Mouse (Mus musculus): ENCODE measurements around the gene Myh9.
"Not testable (repeated sequence)": the region's sequence is repeated elsewhere in the genome, so short reads cannot be mapped to it uniquely, and the experiment has no call there.

Myh9 gene

DNA sequence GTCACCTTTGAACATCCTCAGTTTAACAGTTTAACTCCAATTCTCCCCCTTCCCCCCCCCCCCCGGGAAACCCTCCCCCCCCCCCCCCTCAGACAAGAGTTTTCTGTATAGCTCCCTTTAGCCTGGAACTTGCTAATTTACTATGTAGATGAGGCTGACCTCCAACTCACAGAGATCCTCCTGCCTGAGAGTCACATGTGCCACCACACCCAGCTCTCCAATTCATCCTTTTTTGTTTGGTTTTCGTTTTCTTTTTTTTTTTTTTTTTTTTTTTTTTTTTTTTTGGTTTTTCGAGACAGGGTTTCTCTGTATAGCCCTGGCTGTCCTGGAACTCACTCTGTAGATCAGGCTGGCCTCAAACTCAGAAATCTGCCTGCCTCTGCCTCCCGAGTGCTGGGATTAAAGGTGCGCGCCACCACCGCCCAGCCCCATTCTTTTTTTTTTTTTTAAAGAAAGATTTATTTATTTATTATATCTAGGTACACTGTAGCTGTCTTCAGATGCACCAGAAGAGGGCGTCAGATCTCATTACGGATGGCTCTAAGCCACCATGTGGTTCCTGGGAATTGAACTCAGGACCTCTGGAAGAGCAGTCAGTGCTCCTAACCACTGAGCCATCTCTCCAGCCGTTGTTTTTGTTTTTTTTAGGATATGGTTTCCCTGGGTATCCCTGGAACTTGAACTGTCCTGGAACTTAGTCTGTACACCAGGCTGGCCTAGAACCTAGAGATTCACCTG, 25.4 kb upstream of the Myh9 start:
- not testable (repeated sequence) for DNase-seq (ENCODE audit: low spot score in 2 of 2)

GRCm38 (mm10) chr15:77866583-77867220, 24.7 kb upstream of the Myh9 start:
- no peak for DNase-seq (ENCODE audit: low spot score in 2 of 2)

DNA sequence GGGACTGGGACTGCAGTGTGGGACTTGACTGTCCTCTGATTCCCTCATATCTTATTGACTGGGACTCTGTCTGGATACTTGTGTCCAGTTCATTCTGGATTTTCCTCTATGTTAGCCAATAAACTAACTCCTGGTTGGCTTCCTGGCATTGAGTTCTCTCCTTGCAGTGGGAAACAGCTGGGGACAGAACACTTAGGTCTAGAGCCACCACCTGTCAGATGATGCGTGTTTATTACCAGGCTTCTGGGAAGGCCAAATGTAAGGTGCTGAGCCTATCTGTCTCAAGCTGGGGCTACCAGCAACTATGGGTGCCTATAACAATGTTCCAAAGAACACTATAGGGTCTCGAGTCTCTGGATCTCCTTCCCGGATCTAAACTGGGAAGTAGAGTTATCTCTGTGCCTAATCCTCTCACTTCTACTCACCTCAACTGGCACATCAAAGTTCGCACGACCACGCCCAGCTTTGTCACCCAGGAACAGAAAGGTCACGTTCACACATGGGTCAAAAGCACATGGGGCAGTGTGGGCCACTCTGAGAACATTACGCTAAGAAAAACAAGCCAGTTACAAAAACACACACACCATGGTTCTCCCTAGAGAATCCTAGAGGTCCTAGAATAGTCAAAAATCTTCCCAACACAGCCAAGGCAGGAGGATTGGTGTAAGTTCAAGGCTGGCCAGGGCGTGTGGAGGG, 22.2 kb upstream of the Myh9 start:
- DNase-seq (ENCODE audit: low spot score in 2 of 2), result no peak

GRCm38 (mm10) chr15:77862991-77863972, 21.3 kb upstream of the Myh9 start:
- no peak for DNase-seq (ENCODE audit: low spot score in 2 of 2)

DNA sequence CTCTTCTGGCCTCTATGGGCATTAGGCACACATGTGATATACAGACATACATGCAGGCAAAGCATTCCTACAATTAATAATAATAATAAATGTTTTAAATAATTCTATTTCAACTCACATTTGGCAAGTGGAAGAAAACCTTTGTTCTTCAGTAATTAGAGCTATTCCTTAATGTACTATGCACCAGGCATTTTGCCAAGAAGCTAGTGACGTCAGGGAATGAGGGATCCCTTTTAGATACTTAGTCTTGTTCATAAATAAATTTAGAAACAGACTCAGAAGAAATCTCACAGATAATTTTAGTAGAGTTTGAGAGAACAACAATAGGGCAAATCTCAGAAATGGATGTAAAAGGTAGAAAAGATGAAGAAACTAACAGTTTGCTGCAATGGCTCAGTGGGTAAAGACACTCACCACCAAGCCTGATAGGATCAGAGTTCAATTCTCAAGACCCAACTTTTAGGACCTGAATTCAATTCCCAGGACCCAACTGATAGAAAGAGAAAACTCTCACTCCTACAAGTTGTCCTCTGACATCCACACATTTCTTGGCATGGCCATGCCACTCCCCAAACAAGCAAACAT, 18.2 kb upstream of the Myh9 start:
- peak; percentile 54 to 63 for DNase-seq (ENCODE audit: low spot score in 2 of 2)

DNA sequence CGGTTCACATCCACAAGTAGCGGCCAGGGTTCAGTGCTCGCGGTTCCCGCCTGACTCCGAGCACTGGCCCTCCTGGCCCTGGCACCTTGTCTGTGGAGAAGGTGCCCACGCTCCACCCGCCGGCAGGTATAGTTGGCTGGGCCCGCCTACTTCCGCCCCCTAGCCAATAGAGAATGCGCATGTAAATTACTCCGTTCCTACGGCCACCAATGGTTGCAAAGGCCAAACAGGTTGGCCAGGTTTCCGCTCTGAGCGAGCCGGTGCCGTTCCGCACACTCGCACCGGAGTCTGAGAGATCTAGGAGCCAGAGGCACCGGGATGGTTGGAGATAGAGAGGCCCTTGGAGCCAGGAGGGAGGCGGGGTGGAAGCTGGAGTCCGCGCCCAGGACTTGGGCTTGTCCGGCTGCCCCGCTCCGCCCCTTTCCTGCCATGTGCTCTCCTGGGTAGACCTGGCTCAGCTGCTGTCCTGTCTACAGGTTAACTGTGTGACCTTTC, 15.7 kb upstream of the Myh9 start:
- DNase-seq (ENCODE audit: low spot score in 2 of 2), result peak; percentile 77 to 78

DNA sequence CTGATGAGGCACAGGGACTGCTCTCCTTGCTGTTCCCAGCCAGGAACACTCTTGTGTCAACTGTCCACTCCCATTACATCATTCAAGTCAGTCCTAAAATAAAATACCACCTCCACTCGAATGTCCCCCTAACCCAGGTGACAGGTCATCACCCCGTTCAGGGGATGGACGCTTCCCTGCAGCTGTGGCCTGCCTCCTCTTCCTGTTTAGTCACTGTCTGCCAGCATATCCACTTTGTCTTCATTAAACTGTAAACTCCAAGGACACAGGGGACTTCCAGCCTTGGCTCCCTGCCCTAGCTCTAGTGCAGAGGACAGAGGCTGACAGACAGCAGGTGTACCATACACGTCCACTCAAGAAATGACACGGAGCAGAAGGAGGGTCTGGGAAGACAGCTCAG, 14.6 kb upstream of the Myh9 start:
- no peak for DNase-seq (ENCODE audit: low spot score in 2 of 2)

GRCm38 (mm10) chr15:77855301-77855700, 13.3 kb upstream of the Myh9 start:
- no peak for DNase-seq (ENCODE audit: low spot score in 2 of 2)

GRCm38 (mm10) chr15:77852001-77852400, 10.0 kb upstream of the Myh9 start:
- no peak for DNase-seq (ENCODE audit: low spot score in 2 of 2)

- DNase-seq (ENCODE audit: low spot score in 2 of 2), result no peak
Measured at GRCm38 (mm10) chr15:77851136-77851535, 9.2 kb upstream of the Myh9 start.

- DNase-seq (ENCODE audit: low spot score in 2 of 2), result no peak
Measured at GRCm38 (mm10) chr15:77849572-77850229, 7.7 kb upstream of the Myh9 start.

DNA sequence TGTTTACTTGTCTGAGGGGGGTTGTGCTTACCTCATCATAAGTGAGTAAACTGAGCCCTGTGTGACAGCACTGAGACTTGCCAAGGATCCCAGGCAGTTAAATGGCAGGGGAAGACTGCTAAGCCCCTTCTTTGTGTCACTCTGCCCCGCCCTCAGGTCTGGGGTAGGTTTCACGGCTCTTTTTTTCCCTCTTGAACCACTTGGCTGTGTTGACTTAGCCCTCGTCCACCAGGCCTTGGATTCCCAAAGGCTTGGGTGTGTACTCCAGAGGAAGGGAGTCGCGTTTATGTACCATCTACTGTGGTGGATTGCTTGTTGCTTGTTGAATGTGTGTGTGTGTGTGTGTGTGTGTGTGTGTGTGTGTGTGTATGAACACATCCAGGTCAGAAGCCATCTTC, 7.1 kb upstream of the Myh9 start:
- no peak for DNase-seq (ENCODE audit: low spot score in 2 of 2)

GRCm38 (mm10) chr15:77848415-77849038, 6.6 kb upstream of the Myh9 start:
- no peak for DNase-seq (ENCODE audit: low spot score in 2 of 2)

DNA sequence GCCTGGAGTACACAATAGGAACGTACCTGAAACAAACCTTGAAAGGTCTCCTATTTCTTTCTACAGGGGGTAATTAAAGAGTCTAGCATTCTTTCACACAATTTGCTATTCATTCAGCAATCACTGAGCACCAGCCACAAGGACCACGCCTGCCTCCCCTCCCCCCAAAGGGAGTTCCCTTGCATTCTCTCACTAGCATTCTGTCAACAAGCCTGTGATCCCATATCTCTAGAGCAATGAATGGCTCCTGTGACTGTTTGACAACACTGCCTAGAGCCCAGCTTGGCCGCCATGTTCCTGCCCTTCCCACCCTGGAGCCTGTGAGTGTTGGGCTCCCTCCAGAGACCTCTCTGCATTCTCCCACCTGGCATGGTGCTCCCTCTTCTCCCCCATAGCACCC, 5.9 kb upstream of the Myh9 start:
- no peak for DNase-seq (ENCODE audit: low spot score in 2 of 2)

DNA sequence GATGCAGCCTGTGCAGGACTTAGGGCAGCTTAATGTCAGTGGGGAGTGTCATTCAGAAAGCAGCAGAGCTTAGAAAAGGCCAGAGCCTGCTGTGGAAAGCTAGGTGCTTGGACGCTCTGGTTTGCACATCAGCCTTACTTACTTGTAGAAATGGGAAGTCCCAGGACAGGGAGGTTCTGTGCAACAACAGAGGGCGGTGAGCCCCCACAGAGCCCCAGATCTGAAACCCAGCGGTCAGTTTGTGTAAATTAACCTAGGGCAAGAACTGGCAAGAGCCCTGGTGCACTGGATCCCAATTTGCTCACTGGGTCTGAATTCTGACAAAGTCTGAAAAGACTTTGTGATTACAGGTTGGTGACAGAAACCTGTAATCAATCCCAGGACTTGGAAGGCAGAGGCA, 5.1 kb upstream of the Myh9 start:
- DNase-seq (ENCODE audit: low spot score in 2 of 2), result no peak

DNA sequence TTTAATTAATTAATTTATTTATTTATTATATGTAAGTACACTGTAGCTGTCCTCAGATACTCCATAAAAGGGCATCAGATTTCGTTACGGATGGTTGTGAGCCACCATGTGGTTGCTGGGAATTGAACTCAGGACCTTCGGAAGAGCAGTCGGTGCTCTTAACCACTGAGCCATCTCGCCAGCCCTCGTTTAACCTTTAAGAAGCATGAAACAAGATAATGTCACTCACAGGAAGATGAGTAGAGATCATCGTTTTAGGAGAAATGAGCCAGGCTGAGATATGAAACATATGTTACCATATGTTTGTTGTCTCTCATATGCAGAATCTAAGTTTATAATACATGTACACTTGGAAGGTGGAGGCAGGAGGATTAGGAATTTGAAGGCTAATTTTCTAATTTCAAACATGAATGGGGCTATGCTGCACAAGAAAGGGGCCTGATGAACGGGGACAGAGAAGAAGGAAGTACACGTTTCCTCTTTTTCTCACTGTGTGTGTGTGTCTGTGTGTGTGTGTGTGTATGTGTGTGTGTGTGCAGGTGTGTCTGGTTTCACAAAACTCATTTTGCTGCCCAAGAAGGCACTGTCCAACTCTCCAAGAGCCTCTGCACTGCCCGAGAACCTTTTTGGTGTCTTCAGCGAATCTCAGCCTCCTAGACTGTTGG, 4.1 kb upstream of the Myh9 start:
- not testable (repeated sequence) for DNase-seq (ENCODE audit: low spot score in 2 of 2)

GRCm38 (mm10) chr15:77844955-77845635, 3.1 kb upstream of the Myh9 start:
- DNase-seq (ENCODE audit: low spot score in 2 of 2), result no peak

- DNase-seq (ENCODE audit: low spot score in 2 of 2), result no peak
Measured at GRCm38 (mm10) chr15:77844048-77844447, 2.1 kb upstream of the Myh9 start.

DNA sequence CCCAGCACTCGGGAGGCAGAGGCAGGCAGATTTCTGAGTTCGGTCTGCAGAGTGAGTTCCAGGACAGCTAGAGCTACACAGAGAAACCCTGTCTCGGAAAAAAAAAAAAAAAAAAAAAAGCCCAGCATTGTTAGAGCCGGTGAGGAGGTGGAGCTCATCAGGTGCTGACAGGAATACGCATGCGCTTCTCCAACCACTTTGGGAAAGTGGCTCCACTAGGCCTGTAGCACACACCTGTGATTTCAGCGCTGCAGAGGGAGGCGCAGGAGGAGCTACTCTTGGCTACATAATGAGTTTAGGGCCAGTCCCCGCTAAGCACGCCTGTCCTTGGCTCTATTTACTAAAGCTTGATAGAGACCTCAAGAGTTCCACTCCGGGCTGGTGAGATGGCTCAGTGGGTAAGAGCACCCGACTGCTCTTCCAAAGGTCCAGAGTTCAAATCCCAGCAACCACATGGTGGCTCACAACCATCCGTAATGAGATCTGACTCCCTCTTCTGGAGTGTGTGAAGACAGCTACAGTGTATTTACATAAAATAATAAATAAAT, 1.6 kb upstream of the Myh9 start:
- not testable (repeated sequence) for DNase-seq (ENCODE audit: low spot score in 2 of 2)

Data from right cerebral cortex, postnatal 10 days (tissue).